Mouse (Mus musculus): ENCODE results near the gene Nrde2. TPM values are rescaled to one million over a fixed set of nuclear protein-coding genes. Genes with fewer than 3 reads are reported as not detected.

Nrde2 gene
- polyA plus RNA-seq, 1 experiment: 5.4 TPM

DNA sequence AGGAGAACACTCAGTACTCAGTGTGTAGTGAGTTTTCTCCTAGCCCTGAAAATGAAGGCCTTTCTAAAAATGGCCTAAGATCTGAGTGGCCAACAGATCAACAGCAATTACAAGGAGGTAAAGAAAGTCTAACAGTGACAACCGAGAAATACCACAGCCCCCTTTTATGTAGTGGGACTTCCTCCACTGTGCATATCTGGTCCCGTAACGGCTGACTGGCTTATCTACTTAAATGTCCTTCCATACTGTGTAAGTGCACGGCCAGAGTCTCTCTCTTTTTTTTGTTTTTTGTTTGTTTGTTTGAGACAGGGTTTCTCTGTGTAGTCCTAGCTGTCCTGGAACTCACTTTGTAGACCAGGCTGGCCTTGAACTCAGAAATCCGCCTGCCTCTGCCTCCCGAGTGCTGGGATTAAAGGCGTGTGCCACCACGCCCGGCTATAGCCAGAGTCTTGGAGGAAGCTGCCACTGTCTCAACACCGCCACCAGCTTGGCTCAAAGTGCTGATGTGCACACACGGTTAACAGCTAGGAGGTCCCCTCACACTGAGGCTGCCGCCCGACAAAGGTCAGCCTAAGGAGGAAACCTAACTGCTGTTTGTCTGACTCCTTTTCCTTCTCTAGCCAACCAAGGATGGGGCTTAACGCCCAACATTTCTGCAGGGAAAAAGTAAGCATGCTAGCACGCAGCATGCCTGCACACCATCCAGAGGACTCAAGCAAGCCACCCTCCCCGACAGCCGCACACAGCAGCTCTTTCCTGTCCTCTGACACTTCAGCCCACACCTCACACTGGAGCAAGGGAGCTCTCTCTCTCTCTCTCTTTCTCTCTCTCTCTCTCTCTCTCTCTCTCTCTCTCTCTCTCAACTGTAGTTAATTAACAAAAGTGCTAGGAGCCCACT is 32.2 kb downstream of the Nrde2 start:
- H3K27ac ChIP-seq (ENCODE audit: insufficient read depth, low read depth, low read length): peak overlapping the region; percentile 24
- TF ChIP-seq POLR2A (IDR thresholded peaks at IDR 0.05; ENCODE audit: low read depth, low read length) (no peak), CTCF (IDR thresholded peaks at IDR 0.05; ENCODE audit: extremely low read depth, insufficient read length, insufficient replicate concordance, low read depth, low read length) (no peak)
- peaks cover 67% of the 10 kb centered on the region for H3K36me3 ChIP-seq (ENCODE audit: control insufficient read depth, insufficient read depth, low read length)
- peaks cover 4% of the 10 kb centered on the region; the same call in 1 of the 2 replicates for H3K4me1 ChIP-seq (ENCODE audit: control insufficient read depth, insufficient read depth, insufficient read length, low read length)
- WGBS: 82% methylated on average over 17 of the region's 17 CpGs
- no peaks in the 10 kb centered on the region for H3K27me3 ChIP-seq (ENCODE audit: control insufficient read depth, insufficient read depth, low read length)
- H3K4me3 ChIP-seq (ENCODE audit: low read depth, low read length): no peak overlapping the region

DNA sequence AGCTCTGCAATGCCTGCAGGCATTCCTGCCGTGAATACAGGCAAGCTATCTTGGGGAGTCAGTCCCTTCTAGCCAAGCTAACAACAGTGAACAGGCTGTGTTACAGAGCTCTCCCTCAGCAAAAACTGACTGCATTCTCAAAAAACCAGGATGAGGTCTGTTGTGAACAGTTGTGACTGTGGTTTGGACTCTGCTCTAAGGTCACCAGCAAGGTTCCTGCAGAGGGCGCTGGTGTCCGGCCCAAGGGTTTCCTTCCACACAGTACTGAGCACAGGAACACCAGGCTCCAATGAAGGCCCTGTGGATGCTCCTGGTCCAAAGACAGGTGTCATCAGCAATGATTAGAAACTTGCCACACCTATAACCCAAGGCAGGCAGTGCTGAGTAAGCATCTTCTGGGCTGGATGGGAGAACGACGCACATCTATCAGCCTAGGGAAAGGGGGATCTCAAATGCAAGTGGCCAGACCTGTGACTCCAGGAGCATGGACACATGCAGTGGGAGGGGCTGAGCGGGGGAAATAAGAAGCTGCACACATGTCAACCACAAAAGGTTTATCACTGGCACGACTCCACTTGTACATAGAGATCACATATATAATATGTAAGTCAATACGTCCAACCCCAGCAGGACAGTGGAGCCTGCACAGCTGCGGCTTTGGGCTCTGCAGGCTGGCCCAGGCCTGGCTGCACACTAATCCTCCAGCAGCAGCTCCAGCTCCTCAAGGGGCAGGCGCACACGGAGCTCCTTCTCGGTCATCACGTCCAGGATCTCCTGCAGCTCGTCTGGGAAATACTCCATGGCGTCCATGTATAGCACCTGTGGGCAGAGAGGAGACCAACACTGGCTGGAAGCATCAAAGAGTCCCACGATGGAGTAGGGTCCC is 34.3 kb downstream of the Nrde2 start:
- 0 out of 2 replicates have a peak, but pooled peaks have one; percentile 9 for TF ChIP-seq CTCF (IDR thresholded peaks at IDR 0.05; ENCODE audit: extremely low read depth, insufficient read length, insufficient replicate concordance, low read depth, low read length)
- no peak for TF ChIP-seq POLR2A (IDR thresholded peaks at IDR 0.05; ENCODE audit: low read depth, low read length)
- Histone ChIP-seq H3K27me3 (ENCODE audit: control insufficient read depth, insufficient read depth, low read length) (no peaks in the 10 kb centered on the region), H3K4me3 (ENCODE audit: low read depth, low read length) (no peak overlapping the region), H3K36me3 (ENCODE audit: control insufficient read depth, insufficient read depth, low read length) (peaks cover 71% of the 10 kb centered on the region), H3K27ac (ENCODE audit: insufficient read depth, low read depth, low read length) (no peak overlapping the region), H3K4me1 (ENCODE audit: control insufficient read depth, insufficient read depth, insufficient read length, low read length) (peaks cover 4% of the 10 kb centered on the region; the same call in 1 of the 2 replicates)
- WGBS: 84% methylated on average over 16 of the region's 16 CpGs

DNA sequence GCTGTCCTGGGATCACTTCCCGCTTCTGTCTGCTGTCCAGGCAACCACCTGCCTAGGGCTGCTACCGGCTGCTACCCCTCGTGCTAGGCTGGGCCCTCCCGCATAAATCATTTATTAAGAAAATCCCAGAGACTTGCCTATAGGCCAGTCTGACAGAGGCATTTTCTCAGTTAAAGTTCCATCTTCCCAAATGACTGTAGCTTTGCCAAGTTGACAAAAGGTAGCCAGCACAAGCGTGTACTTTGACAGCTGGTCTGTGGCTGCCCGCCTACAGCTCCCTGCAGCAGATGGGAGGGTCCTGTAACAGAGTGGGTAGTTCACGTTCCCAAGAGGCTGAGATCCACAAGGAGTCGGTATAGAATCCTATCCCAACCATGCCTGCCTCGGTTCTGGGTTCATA is 36.0 kb downstream of the Nrde2 start:
- TF ChIP-seq POLR2A (IDR thresholded peaks at IDR 0.05; ENCODE audit: low read depth, low read length) (no peak), CTCF (IDR thresholded peaks at IDR 0.05; ENCODE audit: extremely low read depth, insufficient read length, insufficient replicate concordance, low read depth, low read length) (no peak)
- WGBS: 79% methylated on average over 9 of the region's 9 CpGs
- H3K36me3 ChIP-seq (ENCODE audit: control insufficient read depth, insufficient read depth, low read length): peaks cover 77% of the 10 kb centered on the region
- H3K27me3 ChIP-seq (ENCODE audit: control insufficient read depth, insufficient read depth, low read length): no peaks in the 10 kb centered on the region
- H3K27ac ChIP-seq (ENCODE audit: insufficient read depth, low read depth, low read length): no peak overlapping the region
- H3K4me3 ChIP-seq (ENCODE audit: low read depth, low read length): no peak overlapping the region
- H3K4me1 ChIP-seq (ENCODE audit: control insufficient read depth, insufficient read depth, insufficient read length, low read length): peaks cover 4% of the 10 kb centered on the region; the same call in 1 of the 2 replicates

DNA sequence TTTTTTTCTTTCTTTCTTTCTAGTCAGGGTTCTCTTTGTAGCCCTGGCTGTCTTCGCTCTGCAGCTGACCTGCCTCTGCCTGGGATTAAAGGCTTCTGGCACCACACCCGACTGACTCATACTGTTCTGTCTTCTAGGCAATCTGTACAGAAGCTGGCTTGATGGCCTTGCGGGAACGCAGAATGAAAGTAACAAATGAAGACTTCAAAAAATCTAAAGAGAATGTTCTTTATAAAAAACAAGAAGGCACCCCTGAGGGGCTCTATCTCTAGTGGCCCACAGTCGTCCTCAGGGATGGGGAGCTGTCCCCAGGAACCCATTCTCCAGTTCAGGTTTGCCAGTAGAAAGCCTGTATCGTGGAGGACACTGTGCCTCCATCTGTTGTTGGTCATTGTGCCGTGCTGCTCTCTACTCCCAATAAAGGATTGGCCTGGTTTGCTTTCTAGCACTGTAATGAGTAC is 36.5 kb downstream of the Nrde2 start:
- Histone ChIP-seq H3K4me1 (ENCODE audit: control insufficient read depth, insufficient read depth, insufficient read length, low read length) (peaks cover 4% of the 10 kb centered on the region; the same call in 1 of the 2 replicates), H3K27ac (ENCODE audit: insufficient read depth, low read depth, low read length) (no peak overlapping the region), H3K36me3 (ENCODE audit: control insufficient read depth, insufficient read depth, low read length) (peaks cover 79% of the 10 kb centered on the region), H3K4me3 (ENCODE audit: low read depth, low read length) (no peak overlapping the region), H3K27me3 (ENCODE audit: control insufficient read depth, insufficient read depth, low read length) (no peaks in the 10 kb centered on the region)
- TF ChIP-seq CTCF (IDR thresholded peaks at IDR 0.05; ENCODE audit: extremely low read depth, insufficient read length, insufficient replicate concordance, low read depth, low read length) (no peak), POLR2A (IDR thresholded peaks at IDR 0.05; ENCODE audit: low read depth, low read length) (no peak)
- whole genome bisulfite sequencing: 67% methylated on average over 7 of the region's 7 CpGs

DNA sequence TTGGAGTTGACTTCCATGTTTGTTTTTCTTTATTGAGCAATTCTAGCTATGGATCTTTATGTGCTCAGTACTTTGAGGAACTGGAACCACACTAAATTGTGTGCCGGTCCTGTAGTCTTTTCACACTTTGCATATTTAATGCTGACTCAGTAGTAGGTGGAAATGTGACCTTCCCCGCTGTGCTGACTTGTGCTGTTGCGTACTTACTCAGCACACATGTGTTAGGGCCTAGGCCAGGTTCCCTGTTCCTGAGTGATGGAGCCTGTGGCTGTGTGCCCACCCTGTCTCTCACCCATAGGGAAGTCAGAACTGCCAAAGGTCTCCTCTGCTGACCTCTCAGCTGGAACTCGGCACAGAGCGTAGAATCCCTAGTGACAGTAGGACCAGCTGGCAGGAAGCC is 43.5 kb downstream of the Nrde2 start:
- Histone ChIP-seq H3K4me1 (ENCODE audit: control insufficient read depth, insufficient read depth, insufficient read length, low read length) (0 out of 2 replicates have a peak, but pooled peaks cover 6% of the 10 kb centered on the region), H3K27ac (ENCODE audit: insufficient read depth, low read depth, low read length) (no peak overlapping the region), H3K4me3 (ENCODE audit: low read depth, low read length) (no peak overlapping the region), H3K27me3 (ENCODE audit: control insufficient read depth, insufficient read depth, low read length) (no peaks in the 10 kb centered on the region), H3K36me3 (ENCODE audit: control insufficient read depth, insufficient read depth, low read length) (peaks cover 71% of the 10 kb centered on the region)
- TF ChIP-seq CTCF (IDR thresholded peaks at IDR 0.05; ENCODE audit: extremely low read depth, insufficient read length, insufficient replicate concordance, low read depth, low read length): no peak
- no peak for TF ChIP-seq POLR2A (IDR thresholded peaks at IDR 0.05; ENCODE audit: low read depth, low read length)
- 84% methylated on average over 5 of the region's 5 CpGs for WGBS

DNA sequence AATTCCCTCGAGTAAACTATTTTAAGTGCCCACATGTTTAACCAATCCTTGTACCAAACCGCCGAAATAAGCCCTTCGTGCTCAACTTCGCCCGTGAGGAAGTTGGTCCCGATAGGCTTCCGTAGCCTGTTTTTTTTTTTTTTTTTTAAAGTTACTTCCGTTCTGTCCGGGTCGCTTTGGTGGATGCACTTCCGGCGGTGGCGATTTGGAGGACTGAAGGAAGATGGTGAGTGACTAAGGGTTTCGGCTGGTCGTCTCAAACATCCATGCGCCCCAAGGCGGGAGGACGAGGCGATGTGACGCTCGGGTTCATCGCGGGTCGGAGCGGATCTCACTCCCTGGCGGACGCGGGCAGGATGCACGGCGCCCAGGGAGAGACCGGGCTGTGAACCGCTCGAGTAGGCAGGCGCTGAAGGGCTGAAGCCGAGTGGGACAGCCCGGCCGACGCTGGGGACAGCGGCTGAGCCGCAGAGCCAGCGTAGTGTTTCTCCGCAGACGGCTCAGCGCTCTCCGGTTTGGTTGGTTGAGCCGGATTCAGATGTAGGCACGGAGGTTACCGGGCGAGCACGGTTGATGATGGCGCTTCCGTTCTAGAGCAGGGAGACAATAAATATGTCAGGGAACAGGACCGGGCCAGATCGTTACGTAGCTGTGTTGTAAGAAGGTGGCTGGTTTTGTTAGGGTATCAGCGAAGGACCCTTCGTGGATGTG is 49.3 kb downstream of the Nrde2 start, which contains the start of gene Psmc1:
Gene Psmc1 (plus strand): TSS at position 169 of the 711 bp plus-strand sequence.
- H3K36me3 ChIP-seq (ENCODE audit: control insufficient read depth, insufficient read depth, low read length): peaks cover 15% of the 10 kb centered on the region
- under 1% methylated on average over 58 of the region's 58 CpGs for WGBS
- TF ChIP-seq CTCF (IDR thresholded peaks at IDR 0.05; ENCODE audit: extremely low read depth, insufficient read length, insufficient replicate concordance, low read depth, low read length): no peak
- TF ChIP-seq POLR2A (IDR thresholded peaks at IDR 0.05; ENCODE audit: low read depth, low read length): peak; percentile 58; the same call in 1 of the 2 replicates

More for the DNA sequence above, 49.3 kb downstream of the Nrde2 start, which contains the start of gene Psmc1:
- H3K4me1 ChIP-seq (ENCODE audit: control insufficient read depth, insufficient read depth, insufficient read length, low read length): peaks cover 9% of the 10 kb centered on the region; the same call in 1 of the 2 replicates
- H3K27ac ChIP-seq (ENCODE audit: insufficient read depth, low read depth, low read length): peak within 1 kb of the TSS; percentile 63
- no peaks in the 10 kb centered on the region for H3K27me3 ChIP-seq (ENCODE audit: control insufficient read depth, insufficient read depth, low read length)
- peak within 1 kb of the TSS; percentile 69 for H3K4me3 ChIP-seq (ENCODE audit: low read depth, low read length)

Measured in small intestine, adult 2 months (tissue).